ENCODE assay signal across 14 mouse cellular contexts in the genomic region with DNA sequence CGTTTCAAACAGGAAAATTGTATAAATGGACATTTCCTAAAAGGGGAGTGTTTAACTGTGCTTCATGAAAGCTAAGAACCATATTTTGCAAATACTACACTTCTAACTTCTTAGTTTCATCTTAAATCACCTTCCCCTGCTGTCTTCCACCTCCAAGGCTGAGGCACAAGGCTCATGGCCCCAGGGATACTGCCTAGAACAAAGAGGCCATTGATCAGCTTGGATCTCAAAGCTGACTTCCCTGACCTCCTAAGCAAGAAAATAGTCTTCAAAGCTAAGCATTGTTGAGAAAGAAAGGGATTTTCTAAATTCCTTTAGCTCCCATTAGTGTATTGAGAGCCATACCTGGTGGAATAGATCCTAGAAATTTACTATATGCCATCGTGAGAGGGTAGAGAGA.
"Had no signal": no experiment of that assay in that cellular context is flagged by ENCODE, and none has a peak within 500 bp of the region (broad histone marks: within the 10 kb centered on the region; RNA-seq: fewer than 3 reads in every experiment).

No protein-coding gene starts in this region.

- H3K9ac ChIP-seq: liver, embryonic 15.5 days; neural tube, embryonic 13.5 days; stomach, embryonic 15.5 days had no signal

- H3K4me3 ChIP-seq: left cerebral cortex, adult 2 months; limb, embryonic 10.5 days; liver, embryonic 15.5 days; midbrain, embryonic 10.5 days; myocyte; neural tube, embryonic 13.5 days; stomach, embryonic 15.5 days had no signal

- DNase-seq: kidney, postnatal 25 days; lung, adult 2 months; lung, postnatal 36 days; right cerebral cortex, postnatal 14 days; thymus, postnatal 36 days had no signal

- H3K4me1 ChIP-seq: liver, embryonic 15.5 days had no signal

- H3K4me2 ChIP-seq: liver, embryonic 11.5 days; liver, embryonic 15.5 days; neural tube, embryonic 13.5 days; stomach, embryonic 15.5 days had no signal

- H3K27ac ChIP-seq: left cerebral cortex, adult 2 months; limb, embryonic 10.5 days; liver, embryonic 15.5 days; midbrain, embryonic 10.5 days; neural tube, embryonic 13.5 days had no signal

- ATAC-seq: lung, postnatal 0 days had no signal

- H3K9me3 ChIP-seq: limb, embryonic 10.5 days; liver, embryonic 15.5 days; midbrain, embryonic 10.5 days; neural tube, embryonic 13.5 days; stomach, embryonic 15.5 days had no signal

- H3K36me3 ChIP-seq: limb, embryonic 10.5 days; liver, embryonic 15.5 days; midbrain, embryonic 10.5 days; neural tube, embryonic 13.5 days; stomach, embryonic 15.5 days had no signal

- H3K27me3 ChIP-seq: liver, embryonic 15.5 days; neural tube, embryonic 13.5 days; stomach, embryonic 15.5 days had no signal
